Mouse (Mus musculus) heart, embryonic 10.5 days (tissue): ENCODE data around the gene Fkrp. TPM values are rescaled to one million over a fixed set of nuclear protein-coding genes. Genes with fewer than 3 reads are reported as not detected.

Source experiments
- DNase-seq: peaks from one replicate; pipeline ENCODE4 v3.0.0-alpha.2; 2017; ENCODE audit warnings: low spot score
- H3K27ac ChIP-seq: fragments of 300-500 bp; sonication (generic); 2 replicates; pipeline ENCODE4 v1.5.1; 2016; ENCODE audit warnings: mild to moderate bottlenecking
- H3K27me3 ChIP-seq: fragments of 300-500 bp; sonication (generic); 2 replicates; pipeline ENCODE4 v1.6.1; 2016; ENCODE audit warnings: mild to moderate bottlenecking; ENCODE audit not compliant: poor library complexity, insufficient read depth, severe bottlenecking
- H3K36me3 ChIP-seq: fragments of 300-500 bp; sonication (generic); 2 replicates; pipeline ENCODE4 v1.6.1; 2016; ENCODE audit warnings: mild to moderate bottlenecking, moderate library complexity
- H3K4me1 ChIP-seq: fragments of 300-500 bp; sonication (generic); 2 replicates; pipeline ENCODE4 v1.6.1; 2016; ENCODE audit warnings: mild to moderate bottlenecking
- H3K4me3 ChIP-seq: fragments of 300-500 bp; sonication (generic); 2 replicates; pipeline ENCODE4 v1.5.1; 2016; ENCODE audit warnings: mild to moderate bottlenecking, moderate library complexity
- H3K9me3 ChIP-seq: fragments of 300-500 bp; sonication (generic); 2 replicates; pipeline ENCODE4 v1.6.1; 2016; ENCODE audit warnings: mild to moderate bottlenecking, moderate library complexity
- WGBS: fragments of 180-500 bp; shearing (Covaris S2); methylation state at CpG from one replicate; pipeline ENCODE4 v1.1.7; 2016; 5-methylcytosine and 5-hydroxymethylcytosine counted together
- polyA plus RNA-seq: library from polyadenylated mRNA; unstranded; fragments of >200 nt; fragmentation: Nextera tagmentation; extraction: Ambion mirVana; gene quantifications from 2 replicates; pipeline ENCODE4 v1.2.1, GENCODE M21; 2016

The Fkrp gene
- polyA plus RNA-seq, 1 experiment from 2014 or later = 29.5 TPM

DNA sequence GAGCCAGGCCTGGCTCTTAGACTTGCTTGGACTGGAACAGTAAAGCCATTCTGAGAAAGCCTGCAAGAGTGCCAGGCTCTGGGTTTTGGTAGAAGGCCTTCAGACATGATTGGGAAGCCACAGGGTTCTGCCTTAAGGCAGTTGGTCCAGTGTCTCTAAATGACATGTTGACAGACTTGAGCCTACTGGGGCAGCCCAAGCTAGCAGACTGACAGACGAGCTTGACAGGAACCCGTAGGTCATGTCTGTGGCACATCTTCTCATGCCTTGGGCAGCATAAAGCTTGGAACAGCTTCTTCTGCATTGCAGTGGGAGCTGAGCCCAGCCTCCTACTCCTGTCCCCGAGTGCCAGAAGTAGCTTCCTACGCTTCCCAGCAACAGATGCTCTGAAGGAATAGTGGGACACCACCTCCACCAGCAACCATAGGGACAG lies 5.2 kb upstream of the Fkrp start:
- H3K27me3 ChIP-seq = no peaks in the 10 kb centered on the region
- no peaks in the 10 kb centered on the region for H3K9me3 ChIP-seq
- H3K36me3 ChIP-seq = peaks cover 47% of the 10 kb centered on the region
- H3K4me1 ChIP-seq = peaks cover 80% of the 10 kb centered on the region
- 75% methylated on average over 4 of the region's 4 CpGs for WGBS
- no peak overlapping the region for H3K4me3 ChIP-seq
- no peak for DNase-seq
- H3K27ac ChIP-seq = no peak overlapping the region

DNA sequence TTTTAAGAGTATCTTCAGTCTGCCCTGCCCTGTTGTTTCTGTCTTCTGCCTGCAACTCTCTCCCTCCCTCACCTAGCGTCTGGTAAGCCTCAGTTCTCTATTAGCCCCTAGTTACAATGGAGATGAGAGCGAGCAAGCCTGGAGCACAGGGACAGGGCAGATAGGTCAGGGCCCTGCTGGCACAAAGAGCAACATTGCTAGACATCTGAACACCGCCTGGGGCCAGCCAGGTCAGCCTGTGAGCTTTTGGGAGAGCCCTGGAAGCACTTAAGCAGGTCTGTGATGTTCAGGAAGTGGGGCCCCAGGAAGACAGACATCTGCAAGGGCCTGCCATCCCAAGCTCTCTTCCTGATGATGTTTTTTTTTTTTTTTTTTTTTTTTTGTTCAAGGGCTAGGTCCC lies 4.6 kb upstream of the Fkrp start:
- 31% methylated on average over 3 of the region's 3 CpGs for WGBS
- H3K4me3 ChIP-seq = no peak overlapping the region
- peaks cover 75% of the 10 kb centered on the region for H3K4me1 ChIP-seq
- H3K27me3 ChIP-seq = no peaks in the 10 kb centered on the region
- H3K9me3 ChIP-seq = no peaks in the 10 kb centered on the region
- peak overlapping the region; percentile 67; the same call in 1 of the 2 replicates for H3K27ac ChIP-seq
- no peak for DNase-seq
- H3K36me3 ChIP-seq = peaks cover 42% of the 10 kb centered on the region

DNA sequence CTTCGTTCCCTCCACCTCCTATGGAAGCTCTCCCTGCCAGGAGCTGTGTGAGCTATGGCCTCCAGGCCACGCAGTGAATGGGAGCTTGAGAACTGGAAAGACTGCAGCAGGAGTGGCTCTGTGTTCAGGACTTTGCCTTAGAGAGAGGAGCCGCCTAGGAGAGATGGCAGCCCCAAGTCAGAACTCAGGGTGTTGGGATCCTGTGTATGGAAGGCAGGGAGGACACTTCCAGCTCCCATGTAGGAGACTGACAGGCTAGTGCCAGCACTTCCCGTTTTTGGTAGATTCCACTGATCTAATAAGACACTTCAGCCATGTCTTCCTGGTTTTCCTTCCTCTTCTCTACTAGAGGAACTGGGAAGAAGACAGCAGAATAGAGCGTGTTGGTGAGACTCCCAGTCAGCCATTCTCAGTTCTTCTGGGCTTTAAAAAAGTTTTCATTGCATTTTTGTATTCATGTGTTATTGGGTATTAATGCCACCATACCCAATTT lies 3.8 kb upstream of the Fkrp start:
- H3K4me1 ChIP-seq = peaks cover 77% of the 10 kb centered on the region

DNA sequence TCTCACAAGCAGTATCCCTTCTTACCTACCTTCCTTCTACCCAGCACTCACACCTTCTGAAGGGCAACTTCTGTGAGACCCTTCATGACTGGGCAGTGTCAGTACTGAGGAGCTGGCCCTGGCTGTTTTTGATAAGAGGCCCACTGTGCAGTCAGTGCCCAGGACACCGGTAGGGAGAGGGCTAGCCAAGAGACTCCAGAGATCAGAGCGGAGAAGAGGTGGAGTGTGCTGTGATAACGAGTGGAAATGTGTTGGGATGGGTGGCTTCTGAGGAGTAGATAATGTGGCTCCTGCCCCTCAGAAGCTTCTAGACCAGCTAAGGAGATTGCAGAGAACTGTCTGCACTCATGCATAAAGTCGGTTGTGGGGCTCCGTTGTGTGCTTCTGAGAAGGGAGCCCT lies 3.3 kb upstream of the Fkrp start:
- H3K4me1 ChIP-seq = peaks cover 78% of the 10 kb centered on the region
- no peak for DNase-seq
- H3K27me3 ChIP-seq = no peaks in the 10 kb centered on the region
- no peak overlapping the region for H3K4me3 ChIP-seq
- H3K27ac ChIP-seq = peak overlapping the region; percentile 10
- WGBS = 40% methylated on average over 5 of the region's 5 CpGs
- no peaks in the 10 kb centered on the region for H3K9me3 ChIP-seq
- H3K36me3 ChIP-seq = peaks cover 29% of the 10 kb centered on the region

More for the DNA sequence above, 3.8 kb upstream of the Fkrp start:
- Histone ChIP-seq H3K36me3 (peaks cover 34% of the 10 kb centered on the region), H3K4me3 (no peak overlapping the region), H3K27me3 (no peaks in the 10 kb centered on the region), H3K9me3 (no peaks in the 10 kb centered on the region), H3K27ac (peak overlapping the region; percentile 10)
- DNase-seq = no peak
- WGBS = 60% methylated on average over 5 of the region's 5 CpGs

DNA sequence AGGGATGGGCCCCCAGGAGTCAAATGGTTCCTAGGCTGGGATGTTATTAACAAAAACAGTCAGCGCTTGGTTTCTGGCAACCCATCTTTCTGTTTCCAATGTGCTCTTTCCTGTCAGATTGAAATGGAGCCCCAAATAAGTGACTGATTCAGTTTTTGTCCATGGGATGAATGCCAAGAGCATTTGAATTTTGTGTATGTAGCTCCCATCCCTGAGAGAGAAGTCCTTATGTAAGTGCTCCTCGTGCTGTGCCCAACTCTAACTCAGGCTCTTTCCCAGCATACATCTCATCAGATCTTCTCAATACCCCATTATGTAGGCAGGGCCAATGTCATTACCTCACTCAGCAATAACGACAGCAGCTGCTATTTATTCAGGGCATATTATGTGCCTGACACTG lies 1.2 kb upstream of the Fkrp start:
- peak overlapping the region; percentile 100 for H3K4me3 ChIP-seq
- H3K9me3 ChIP-seq = no peaks in the 10 kb centered on the region
- H3K27ac ChIP-seq = no peak overlapping the region
- DNase-seq = no peak
- 72% methylated on average over 3 of the region's 3 CpGs for WGBS
- H3K4me1 ChIP-seq = peaks cover 63% of the 10 kb centered on the region
- peaks cover 28% of the 10 kb centered on the region for H3K36me3 ChIP-seq
- H3K27me3 ChIP-seq = peaks cover 7% of the 10 kb centered on the region; the same call in 1 of the 2 replicates

DNA sequence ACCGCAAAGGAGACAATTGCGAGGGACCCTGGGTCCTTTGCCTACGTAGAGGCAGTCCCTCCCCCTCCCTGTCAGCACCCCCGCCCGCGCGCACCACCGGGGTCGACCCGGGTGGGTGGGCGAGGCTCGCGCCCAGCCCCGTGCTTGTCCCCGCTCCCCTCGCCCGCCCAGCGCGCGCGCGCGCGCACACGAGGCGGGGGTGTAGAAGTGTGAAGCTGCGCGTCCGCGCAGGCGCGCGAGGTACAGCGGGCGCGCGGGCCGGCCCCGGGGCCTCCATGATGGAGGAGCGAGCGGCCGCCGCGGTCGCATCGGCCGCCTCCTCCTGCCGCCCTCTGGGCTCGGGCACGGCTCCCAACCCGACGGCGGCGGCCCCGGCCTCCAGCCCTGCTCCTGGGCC lies 456 bp downstream of the Fkrp start:
- no peaks in the 10 kb centered on the region for H3K9me3 ChIP-seq
- H3K27ac ChIP-seq = peak overlapping the region; percentile 100
- H3K4me3 ChIP-seq = peak overlapping the region; percentile 100
- under 1% methylated on average over 51 of the region's 55 CpGs for WGBS
- peaks cover 23% of the 10 kb centered on the region for H3K27me3 ChIP-seq
- DNase-seq = peak; percentile 83
- peaks cover 57% of the 10 kb centered on the region for H3K4me1 ChIP-seq
- peaks cover 22% of the 10 kb centered on the region for H3K36me3 ChIP-seq

DNA sequence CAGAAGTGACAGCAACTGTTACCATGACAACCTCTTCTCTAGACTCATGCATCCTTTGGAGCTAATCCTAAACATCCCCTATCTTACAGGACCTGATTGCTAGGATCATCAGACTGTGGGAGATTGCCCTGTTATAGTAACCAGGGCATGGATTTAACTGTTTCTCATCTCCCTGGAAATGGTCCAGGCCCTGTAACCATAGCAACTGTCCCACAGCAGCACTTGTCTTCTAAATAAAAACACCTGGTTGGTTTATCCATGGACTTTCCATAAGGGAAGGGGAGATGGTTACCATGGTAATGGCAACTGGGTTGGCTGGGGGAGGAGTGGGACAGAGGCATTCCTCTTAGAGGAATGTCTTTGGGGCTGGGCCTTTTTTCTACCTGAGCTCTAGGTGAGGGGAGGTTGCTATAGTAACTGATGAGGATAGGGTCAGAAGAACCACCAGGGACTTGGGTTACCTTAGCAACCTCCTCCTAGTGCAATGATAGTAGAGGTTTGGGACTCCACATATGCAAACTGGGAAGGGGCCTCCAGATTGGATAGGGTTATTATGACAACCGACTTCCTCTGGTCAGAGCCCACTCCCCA lies 1.1 kb downstream of the Fkrp start, which contains the start of gene Strn4:
Strn4 (plus strand) TSS at position 539 of the 591 bp plus-strand sequence.
- 18% methylated on average over 1 of the region's 1 CpGs for WGBS
- H3K9me3 ChIP-seq = no peaks in the 10 kb centered on the region
- peak within 1 kb of the TSS; percentile 100 for H3K4me3 ChIP-seq
- peaks cover 57% of the 10 kb centered on the region for H3K4me1 ChIP-seq
- H3K27ac ChIP-seq = peak within 1 kb of the TSS; percentile 100
- no peak for DNase-seq
- H3K36me3 ChIP-seq = peaks cover 27% of the 10 kb centered on the region
- H3K27me3 ChIP-seq = peaks cover 29% of the 10 kb centered on the region

DNA sequence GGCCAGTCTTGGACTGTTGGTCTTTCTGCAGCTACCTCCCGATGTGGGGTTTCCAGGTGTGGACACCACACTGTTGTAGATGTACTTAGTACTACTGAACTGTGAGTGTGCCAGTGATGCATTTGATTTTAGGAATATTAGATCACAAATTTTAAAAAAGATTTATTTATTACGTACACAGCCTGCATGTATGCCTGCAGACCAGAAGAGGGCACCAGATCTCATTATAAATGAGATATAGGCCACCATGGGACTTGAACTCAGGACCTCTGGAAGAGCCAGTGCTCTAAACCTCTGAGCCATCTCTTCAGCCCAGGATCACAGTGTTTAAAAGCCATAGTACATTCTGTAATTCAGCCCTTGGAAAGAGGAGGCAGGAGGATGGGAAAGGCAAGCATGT lies 4.0 kb downstream of the Fkrp start:
- 69% methylated on average over 2 of the region's 2 CpGs for WGBS
- Histone ChIP-seq H3K4me3 (no peak overlapping the region), H3K27me3 (peaks cover 33% of the 10 kb centered on the region), H3K4me1 (peaks cover 32% of the 10 kb centered on the region), H3K36me3 (peaks cover 47% of the 10 kb centered on the region), H3K9me3 (no peaks in the 10 kb centered on the region), H3K27ac (no peak overlapping the region)
- DNase-seq = no peak

DNA sequence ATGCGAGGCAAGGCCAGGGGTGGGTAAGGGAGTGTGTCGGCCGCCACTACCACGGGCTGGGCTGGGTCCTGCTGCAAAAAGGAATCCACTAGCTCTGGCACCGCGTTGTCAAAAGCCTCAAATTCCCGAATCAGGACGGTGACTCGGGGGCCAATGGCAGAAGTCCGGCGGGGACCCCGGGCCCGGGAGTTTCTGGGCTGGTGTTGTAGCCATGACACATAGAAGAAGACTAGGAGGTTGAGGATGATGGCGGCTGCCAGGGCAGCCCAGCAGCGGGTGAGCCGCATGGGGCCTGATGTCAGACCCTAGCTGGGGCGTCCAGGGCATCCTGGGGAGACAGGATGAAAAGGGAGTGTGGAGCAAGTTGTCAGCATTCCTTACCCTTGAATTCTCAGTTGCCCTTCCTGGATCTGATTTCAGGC lies 4.9 kb downstream of the Fkrp start:
- Histone ChIP-seq H3K27me3 (peaks cover 33% of the 10 kb centered on the region), H3K9me3 (no peaks in the 10 kb centered on the region), H3K4me1 (peaks cover 25% of the 10 kb centered on the region), H3K36me3 (peaks cover 49% of the 10 kb centered on the region), H3K27ac (peak overlapping the region; percentile 74), H3K4me3 (peak overlapping the region; percentile 61)
- no peak for DNase-seq
- 11% methylated on average over 17 of the region's 17 CpGs for WGBS

DNA sequence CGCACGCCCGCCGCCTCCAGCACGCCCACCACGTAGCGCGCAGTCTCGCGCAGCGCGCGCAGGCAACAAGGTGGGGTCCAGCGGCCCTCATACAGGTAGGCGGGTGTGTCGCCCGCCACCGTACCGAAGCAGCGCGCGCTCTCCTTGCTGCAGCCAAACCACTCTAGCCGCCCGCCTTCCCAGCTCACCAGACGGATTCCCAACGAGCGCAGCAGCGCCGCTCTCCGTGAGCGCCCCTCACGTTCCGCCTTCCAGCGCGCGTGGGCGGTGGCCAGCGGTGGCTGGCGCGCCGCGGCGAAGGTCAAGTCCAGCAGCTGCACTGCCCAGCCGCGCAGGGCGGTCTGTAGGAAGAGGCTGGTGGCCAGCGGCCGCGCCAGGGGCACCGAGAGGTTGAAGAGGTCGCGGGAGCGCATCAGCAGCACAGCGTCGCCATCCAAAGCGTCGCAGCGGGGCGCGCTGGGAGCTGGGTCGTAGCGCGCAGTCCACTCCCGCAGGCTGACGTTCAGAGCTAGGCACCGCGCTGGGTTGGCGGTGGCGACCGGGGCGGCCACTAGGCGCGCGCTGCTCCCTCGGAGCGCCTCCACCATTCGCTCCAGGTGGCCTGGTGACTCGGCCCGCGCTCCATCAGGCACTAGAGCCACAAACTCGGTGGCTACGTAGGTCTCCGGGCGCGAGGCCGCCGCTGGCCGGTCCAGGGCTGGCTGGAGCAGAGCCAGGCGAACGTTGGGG lies 5.4 kb downstream of the Fkrp start:
- Histone ChIP-seq H3K36me3 (peaks cover 54% of the 10 kb centered on the region), H3K27ac (peak overlapping the region; percentile 74), H3K4me3 (peak overlapping the region; percentile 61), H3K27me3 (peaks cover 33% of the 10 kb centered on the region), H3K4me1 (peaks cover 25% of the 10 kb centered on the region), H3K9me3 (no peaks in the 10 kb centered on the region)
- 4% methylated on average over 90 of the region's 90 CpGs for WGBS
- no peak for DNase-seq

DNA sequence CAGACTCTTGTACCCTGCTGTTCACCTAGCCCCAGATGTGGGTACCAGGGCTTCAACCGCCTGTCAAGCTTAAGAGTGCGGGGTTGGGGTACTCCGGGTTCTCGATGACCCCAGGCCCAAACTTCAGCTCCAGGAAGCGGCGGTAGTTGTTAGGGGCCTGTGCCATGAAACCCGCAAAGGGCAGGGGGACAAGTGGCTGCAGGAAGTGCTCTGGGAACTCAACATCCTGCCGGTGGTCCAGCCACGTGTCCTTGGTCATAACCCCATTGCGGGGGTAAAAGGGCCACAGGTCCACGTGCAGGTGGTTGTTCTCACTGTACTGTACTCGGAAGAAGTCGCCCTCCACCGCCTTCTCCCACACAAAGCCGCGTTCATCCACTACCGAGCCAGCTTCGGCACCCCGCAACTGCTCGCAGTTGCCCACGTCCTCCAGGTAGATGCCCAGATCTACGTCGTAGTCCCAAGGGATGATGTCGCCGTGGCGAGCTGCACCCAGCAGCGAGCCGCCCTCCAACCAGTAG lies 6.1 kb downstream of the Fkrp start:
- WGBS = 46% methylated on average over 28 of the region's 28 CpGs
- DNase-seq = no peak
- H3K27ac ChIP-seq = peak overlapping the region; percentile 74
- H3K9me3 ChIP-seq = no peaks in the 10 kb centered on the region
- peak overlapping the region; percentile 61 for H3K4me3 ChIP-seq
- peaks cover 22% of the 10 kb centered on the region for H3K4me1 ChIP-seq
- peaks cover 54% of the 10 kb centered on the region for H3K36me3 ChIP-seq
- H3K27me3 ChIP-seq = peaks cover 33% of the 10 kb centered on the region

DNA sequence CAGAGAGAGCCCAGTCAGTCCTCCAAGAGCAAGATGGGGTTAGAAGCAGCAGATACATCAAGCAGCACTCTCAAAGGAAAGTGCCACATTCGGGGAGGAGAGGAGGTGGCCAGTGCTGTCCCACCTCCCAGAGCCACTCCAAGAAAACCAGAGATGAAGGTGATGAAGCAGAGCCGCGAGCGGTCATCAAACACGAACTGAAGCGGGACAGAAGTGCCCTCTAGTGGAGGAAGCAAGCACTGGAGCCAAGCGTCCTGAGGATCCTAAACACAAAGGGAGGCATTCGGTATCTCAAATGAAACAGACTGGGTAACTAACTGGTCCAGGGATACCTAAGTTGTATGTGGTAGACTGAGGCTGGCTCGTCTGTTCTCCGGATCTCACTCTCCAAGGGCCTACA lies 6.8 kb downstream of the Fkrp start:
- 23% methylated on average over 10 of the region's 10 CpGs for WGBS
- Histone ChIP-seq H3K27ac (no peak overlapping the region), H3K4me1 (peaks cover 19% of the 10 kb centered on the region), H3K36me3 (peaks cover 53% of the 10 kb centered on the region), H3K4me3 (no peak overlapping the region), H3K9me3 (no peaks in the 10 kb centered on the region), H3K27me3 (peaks cover 33% of the 10 kb centered on the region)
- DNase-seq = no peak

DNA sequence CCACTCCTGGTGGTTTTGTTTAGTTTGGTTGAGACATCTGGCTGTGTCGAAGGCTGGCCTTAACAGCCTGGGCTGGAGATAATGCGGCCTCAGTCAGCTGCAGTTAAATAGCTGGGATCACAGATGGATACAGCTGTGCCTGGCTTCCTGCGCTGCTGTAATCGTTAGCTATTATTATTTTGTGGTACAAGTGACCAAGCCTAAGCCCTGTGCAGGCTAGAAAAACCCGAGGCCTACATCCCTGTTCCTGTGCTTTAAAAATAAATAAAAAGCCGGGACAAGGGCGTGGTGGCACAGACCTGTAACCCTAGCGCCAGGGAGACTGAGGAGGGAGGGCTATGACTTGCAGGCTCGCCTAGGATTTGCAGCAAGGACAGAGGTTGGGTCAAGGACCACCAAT lies 7.9 kb downstream of the Fkrp start:
- peaks cover 19% of the 10 kb centered on the region for H3K4me1 ChIP-seq
- DNase-seq = no peak
- 83% methylated on average over 9 of the region's 9 CpGs for WGBS
- H3K27me3 ChIP-seq = peaks cover 33% of the 10 kb centered on the region
- no peak overlapping the region for H3K27ac ChIP-seq
- H3K36me3 ChIP-seq = peaks cover 42% of the 10 kb centered on the region
- H3K4me3 ChIP-seq = no peak overlapping the region
- H3K9me3 ChIP-seq = no peaks in the 10 kb centered on the region
